Mouse (Mus musculus) embryo, embryonic 10.5 days (tissue): ENCODE data around the gene Sdcbp2.

ENCODE experiments used
- DNase-seq: peaks from one replicate; pipeline ENCODE4 v3.0.0-alpha.2; 2015; ENCODE audit warnings: low spot score

Sdcbp2 gene

DNA sequence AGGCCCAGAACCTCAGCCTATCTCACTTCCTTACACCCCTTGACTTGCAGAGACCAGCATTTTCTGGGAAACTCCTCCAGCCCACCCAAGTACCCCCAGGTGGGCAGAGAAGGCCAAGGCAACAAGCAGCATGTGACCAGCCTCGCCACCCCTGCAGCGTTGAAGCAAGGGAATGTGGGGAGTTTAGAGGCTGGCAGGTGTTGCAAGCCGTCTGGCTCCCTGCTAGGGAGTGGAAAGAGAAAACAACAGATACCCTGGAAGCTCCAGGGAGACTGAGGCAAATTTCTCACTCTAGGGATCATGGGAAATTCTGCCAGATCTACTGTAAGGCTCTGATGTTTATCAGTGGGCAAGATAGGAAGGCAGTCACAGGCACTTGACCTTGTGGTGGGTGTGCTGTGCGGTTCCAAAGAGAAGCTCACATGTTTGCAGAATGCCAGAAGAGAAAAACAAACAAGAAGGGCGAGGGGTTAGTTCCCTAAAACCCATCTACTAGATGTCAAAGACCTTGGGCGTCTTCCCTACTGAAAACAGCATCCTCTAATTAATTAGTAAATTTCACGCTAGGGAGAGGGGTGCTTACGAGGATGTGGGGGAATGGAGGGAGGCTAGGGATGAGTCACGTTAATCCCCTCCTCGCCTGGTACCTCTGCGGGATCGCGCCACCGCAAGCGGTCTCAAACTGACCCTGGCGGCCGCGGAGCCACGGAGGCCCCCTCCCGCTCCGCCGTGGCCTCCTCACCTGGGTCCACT, 59.2 kb downstream of the Sdcbp2 start:
- no peak for DNase-seq

- peak; percentile 75 for DNase-seq
These were observed 59.9 kb downstream of the Sdcbp2 start, which contains the start of gene Snph for GRCm38 (mm10) chr2:151632159-151632814. Snph (minus strand) TSS chr2:151632593.

DNA sequence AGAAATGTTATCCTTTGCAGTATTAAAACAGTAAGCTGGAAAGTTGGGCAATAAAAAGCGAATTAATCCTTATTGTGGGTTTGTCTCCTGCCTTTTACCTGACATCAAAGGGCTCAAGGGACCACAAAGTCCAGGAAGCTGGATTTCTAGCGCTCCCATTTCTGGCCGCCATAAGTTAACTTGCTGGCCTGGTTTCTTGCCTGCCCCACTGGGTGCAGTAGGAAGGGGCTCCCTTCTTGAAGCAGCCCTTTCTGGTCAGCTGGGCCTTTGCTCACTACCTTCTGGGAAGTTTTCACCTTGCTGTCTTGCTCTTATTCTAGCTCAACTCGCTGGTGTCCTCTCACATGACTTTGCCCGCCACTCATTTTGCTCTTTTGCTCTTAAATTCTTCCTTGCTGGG, 60.6 kb downstream of the Sdcbp2 start:
- no peak for DNase-seq

GRCm38 (mm10) chr2:151634903-151635302, 62.5 kb downstream of the Sdcbp2 start:
- no peak for DNase-seq

GRCm38 (mm10) chr2:151635362-151636014, 63.1 kb downstream of the Sdcbp2 start:
- no peak for DNase-seq

DNA sequence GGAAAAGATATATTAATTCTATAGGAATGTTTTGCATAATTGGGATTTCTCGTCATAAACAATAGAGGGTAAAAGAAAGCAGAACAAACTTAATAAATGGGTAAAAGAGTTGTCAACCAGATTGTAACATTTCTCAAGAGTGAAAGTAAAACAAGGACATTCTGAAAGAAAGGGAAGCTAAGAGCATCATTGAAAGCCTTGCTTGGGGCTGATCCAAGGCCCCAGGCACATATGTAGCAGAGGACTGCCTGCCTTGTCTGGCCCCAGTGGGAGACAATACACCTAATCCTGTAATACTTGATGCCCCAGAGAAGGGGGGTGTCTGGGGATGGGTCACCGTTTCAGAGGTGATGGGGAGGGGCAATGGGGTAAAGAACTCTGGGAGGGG, 63.6 kb downstream of the Sdcbp2 start:
- no peak for DNase-seq
